Mouse (Mus musculus): ENCODE data around the gene Pon3. TPM values are rescaled to one million over a fixed set of nuclear protein-coding genes. Genes with fewer than 3 reads are reported as not detected.

Pon3 gene
- polyA plus RNA-seq, 1 experiment, result 5.4 TPM

DNA sequence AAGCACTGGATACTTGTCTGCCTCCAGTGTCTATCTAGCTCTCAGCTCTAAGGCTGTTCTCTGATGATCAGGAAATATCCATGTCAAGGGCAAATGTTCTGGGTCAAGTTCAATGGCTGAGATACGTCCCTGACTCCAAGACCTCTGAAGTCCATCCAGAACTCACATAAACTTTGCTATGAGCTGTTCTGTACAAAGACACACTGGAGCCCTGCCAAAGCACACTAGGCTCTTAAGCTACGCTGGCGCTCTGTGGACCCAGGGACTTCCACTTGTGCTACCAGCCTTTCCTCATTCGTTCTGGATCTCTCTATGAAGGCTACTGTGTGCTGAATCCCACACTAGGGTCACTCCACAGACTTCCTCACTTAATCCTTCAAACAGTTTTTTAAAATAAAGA, 66.6 kb downstream of the Pon3 start:
- Histone ChIP-seq H3K4me3 (ENCODE audit: control insufficient read depth, insufficient read depth, low read length) (no peak overlapping the region), H3K27ac (ENCODE audit: control insufficient read depth, insufficient read depth, low read length) (no peak overlapping the region), H3K27me3 (ENCODE audit: control insufficient read depth, insufficient read depth, low read length) (no peaks in the 10 kb centered on the region), H3K4me1 (replicated peaks; ENCODE audit: control insufficient read depth, insufficient read depth, low read length) (no peaks in the 10 kb centered on the region), H3K36me3 (ENCODE audit: control insufficient read depth, insufficient read depth, low read length) (no peaks in the 10 kb centered on the region)
- 83% methylated on average over 4 of the region's 4 CpGs for WGBS
- no peak for TF ChIP-seq CTCF (IDR thresholded peaks at IDR 0.05; ENCODE audit: borderline replicate concordance, control insufficient read depth, extremely low read depth, insufficient read depth, low read length, poor library complexity)
- TF ChIP-seq POLR2A (IDR thresholded peaks at IDR 0.05; ENCODE audit: control insufficient read depth, extremely low read depth, insufficient read depth, low read length, poor library complexity), result no peak
- no peak for DNase-seq

DNA sequence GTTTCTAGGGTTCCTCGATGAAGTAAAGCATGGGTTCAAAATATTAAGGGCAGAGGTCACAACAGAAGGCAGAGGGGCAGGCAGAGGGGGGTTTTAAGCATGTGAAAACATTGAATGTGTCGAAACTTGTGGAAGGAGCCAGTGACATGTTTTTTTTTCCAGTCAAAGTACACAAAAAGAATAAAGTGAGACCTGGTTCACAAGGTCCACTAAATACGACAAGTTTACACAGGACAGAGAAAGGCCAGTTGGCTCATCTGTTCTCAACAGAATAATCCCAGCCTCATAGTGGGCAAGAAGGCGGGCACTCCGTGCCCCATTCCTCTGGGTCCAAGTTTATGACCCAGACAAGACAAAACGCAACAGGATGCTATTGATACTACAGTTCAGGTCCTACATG, 67.1 kb downstream of the Pon3 start:
- Histone ChIP-seq H3K4me1 (replicated peaks; ENCODE audit: control insufficient read depth, insufficient read depth, low read length) (no peaks in the 10 kb centered on the region), H3K27ac (ENCODE audit: control insufficient read depth, insufficient read depth, low read length) (no peak overlapping the region), H3K27me3 (ENCODE audit: control insufficient read depth, insufficient read depth, low read length) (no peaks in the 10 kb centered on the region), H3K4me3 (ENCODE audit: control insufficient read depth, insufficient read depth, low read length) (no peak overlapping the region), H3K36me3 (ENCODE audit: control insufficient read depth, insufficient read depth, low read length) (no peaks in the 10 kb centered on the region)
- TF ChIP-seq POLR2A (IDR thresholded peaks at IDR 0.05; ENCODE audit: control insufficient read depth, extremely low read depth, insufficient read depth, low read length, poor library complexity), result no peak
- no peak for TF ChIP-seq CTCF (IDR thresholded peaks at IDR 0.05; ENCODE audit: borderline replicate concordance, control insufficient read depth, extremely low read depth, insufficient read depth, low read length, poor library complexity)
- DNase-seq, result no peak
- WGBS, result 91% methylated on average over 6 of the region's 6 CpGs

DNA sequence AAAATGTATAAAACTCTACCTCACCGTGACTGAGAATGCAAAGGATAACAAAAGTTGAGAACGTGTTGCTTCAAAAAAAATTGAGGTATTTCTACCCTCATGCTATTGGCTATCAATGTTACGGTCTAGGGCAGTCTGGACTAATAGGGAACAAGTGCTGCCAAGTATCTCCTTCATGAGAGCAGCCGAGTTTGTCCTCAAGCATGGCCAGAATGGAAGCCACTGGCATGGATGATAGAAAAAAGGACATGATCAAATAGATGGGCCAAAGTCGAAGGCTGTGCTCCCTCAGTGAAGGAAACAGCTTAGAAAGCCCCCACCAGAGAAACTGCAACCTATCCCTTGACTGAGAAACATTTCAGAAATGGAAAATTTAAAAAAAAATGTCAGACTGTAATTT, 68.0 kb downstream of the Pon3 start:
- no peak overlapping the region for H3K4me3 ChIP-seq (ENCODE audit: control insufficient read depth, insufficient read depth, low read length)
- no peaks in the 10 kb centered on the region for H3K36me3 ChIP-seq (ENCODE audit: control insufficient read depth, insufficient read depth, low read length)
- H3K4me1 ChIP-seq (replicated peaks; ENCODE audit: control insufficient read depth, insufficient read depth, low read length), result no peaks in the 10 kb centered on the region
- 87% methylated on average over 5 of the region's 5 CpGs for WGBS
- no peaks in the 10 kb centered on the region for H3K27me3 ChIP-seq (ENCODE audit: control insufficient read depth, insufficient read depth, low read length)
- TF ChIP-seq POLR2A (IDR thresholded peaks at IDR 0.05; ENCODE audit: control insufficient read depth, extremely low read depth, insufficient read depth, low read length, poor library complexity) (no peak), CTCF (IDR thresholded peaks at IDR 0.05; ENCODE audit: borderline replicate concordance, control insufficient read depth, extremely low read depth, insufficient read depth, low read length, poor library complexity) (no peak)
- no peak overlapping the region for H3K27ac ChIP-seq (ENCODE audit: control insufficient read depth, insufficient read depth, low read length)
- DNase-seq, result no peak

DNA sequence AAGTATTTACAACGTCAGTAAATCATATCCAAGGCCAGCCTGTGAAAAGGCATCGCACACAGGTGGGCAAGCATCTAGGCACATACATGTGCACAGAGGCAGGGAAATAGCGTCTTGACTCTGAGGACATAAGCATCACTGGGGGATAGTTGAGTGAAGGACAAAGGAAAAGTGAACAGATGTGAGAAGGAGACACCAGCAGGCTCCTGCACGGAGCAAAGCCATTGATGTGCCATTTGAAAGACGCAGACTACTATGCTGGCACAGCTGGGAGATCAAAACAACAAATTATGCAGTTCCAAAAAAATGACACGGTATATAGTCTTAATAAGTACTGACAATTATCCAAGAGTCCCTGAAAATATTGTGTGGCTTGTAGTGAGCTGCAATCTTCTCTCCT, 68.5 kb downstream of the Pon3 start:
- H3K4me1 ChIP-seq (replicated peaks; ENCODE audit: control insufficient read depth, insufficient read depth, low read length), result no peaks in the 10 kb centered on the region
- H3K27me3 ChIP-seq (ENCODE audit: control insufficient read depth, insufficient read depth, low read length), result no peaks in the 10 kb centered on the region
- WGBS, result 93% methylated on average over 6 of the region's 6 CpGs
- TF ChIP-seq CTCF (IDR thresholded peaks at IDR 0.05; ENCODE audit: borderline replicate concordance, control insufficient read depth, extremely low read depth, insufficient read depth, low read length, poor library complexity) (no peak), POLR2A (IDR thresholded peaks at IDR 0.05; ENCODE audit: control insufficient read depth, extremely low read depth, insufficient read depth, low read length, poor library complexity) (no peak)
- DNase-seq, result no peak
- H3K27ac ChIP-seq (ENCODE audit: control insufficient read depth, insufficient read depth, low read length), result no peak overlapping the region
- no peaks in the 10 kb centered on the region for H3K36me3 ChIP-seq (ENCODE audit: control insufficient read depth, insufficient read depth, low read length)
- H3K4me3 ChIP-seq (ENCODE audit: control insufficient read depth, insufficient read depth, low read length), result no peak overlapping the region

DNA sequence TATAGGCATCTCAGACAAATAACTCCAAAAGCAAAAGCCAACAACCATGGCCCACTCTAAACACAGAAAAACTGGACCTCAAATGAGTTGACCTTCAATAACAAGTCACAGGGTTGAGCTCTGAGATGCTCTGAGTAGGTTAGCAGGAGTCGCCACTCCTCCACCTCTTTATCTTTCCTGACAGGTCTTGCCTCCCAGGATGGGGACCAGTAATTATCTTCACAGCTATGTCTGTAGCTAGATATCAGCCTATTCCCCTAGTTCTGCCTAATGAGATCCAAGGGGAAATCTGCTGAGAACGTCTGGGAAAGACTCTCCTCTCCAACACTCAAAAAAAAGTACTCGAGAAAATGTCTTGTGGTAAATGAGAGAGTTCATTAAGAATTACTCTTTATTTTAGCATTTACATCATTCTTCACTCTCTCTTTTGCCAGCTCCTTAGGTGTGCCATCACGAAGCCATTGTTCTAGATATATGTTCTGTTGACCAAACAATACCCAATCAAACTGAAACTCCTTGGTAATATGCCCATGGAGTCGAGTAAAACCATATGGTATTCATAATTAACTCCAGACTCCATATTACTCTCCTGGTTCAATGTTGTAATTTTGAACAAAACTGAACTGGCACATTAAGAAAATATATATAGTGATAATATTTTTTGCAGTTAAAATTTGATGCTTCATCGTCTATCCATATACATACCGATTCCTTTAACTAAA, 69.7 kb downstream of the Pon3 start:
- WGBS, result 90% methylated on average over 7 of the region's 7 CpGs
- DNase-seq, result no peak
- H3K4me3 ChIP-seq (ENCODE audit: control insufficient read depth, insufficient read depth, low read length), result no peak overlapping the region
- no peaks in the 10 kb centered on the region for H3K36me3 ChIP-seq (ENCODE audit: control insufficient read depth, insufficient read depth, low read length)
- TF ChIP-seq CTCF (IDR thresholded peaks at IDR 0.05; ENCODE audit: borderline replicate concordance, control insufficient read depth, extremely low read depth, insufficient read depth, low read length, poor library complexity) (no peak), POLR2A (IDR thresholded peaks at IDR 0.05; ENCODE audit: control insufficient read depth, extremely low read depth, insufficient read depth, low read length, poor library complexity) (no peak)
- H3K4me1 ChIP-seq (replicated peaks; ENCODE audit: control insufficient read depth, insufficient read depth, low read length), result no peaks in the 10 kb centered on the region
- no peaks in the 10 kb centered on the region for H3K27me3 ChIP-seq (ENCODE audit: control insufficient read depth, insufficient read depth, low read length)
- H3K27ac ChIP-seq (ENCODE audit: control insufficient read depth, insufficient read depth, low read length), result no peak overlapping the region

DNA sequence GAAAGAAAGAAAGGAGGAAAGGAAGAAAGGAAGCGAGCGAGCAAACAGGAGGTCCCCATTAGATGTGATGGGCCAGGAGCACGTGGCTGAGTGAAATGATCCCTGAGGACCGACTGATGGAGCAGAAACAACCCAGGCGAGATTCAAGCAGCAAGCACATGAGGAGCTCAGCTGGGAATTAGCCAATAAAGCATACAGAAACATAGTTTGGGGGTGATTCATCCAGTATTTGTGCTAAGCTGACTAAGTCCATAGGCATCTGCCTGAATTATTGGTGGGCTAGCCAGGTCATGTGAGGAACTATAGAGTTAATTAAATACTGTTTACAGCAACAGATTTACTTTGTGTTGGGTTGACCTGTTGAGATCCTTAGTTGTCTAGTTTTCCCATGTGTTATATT, 75.4 kb downstream of the Pon3 start:
- H3K27ac ChIP-seq (ENCODE audit: control insufficient read depth, insufficient read depth, low read length), result no peak overlapping the region
- DNase-seq, result no peak
- TF ChIP-seq CTCF (IDR thresholded peaks at IDR 0.05; ENCODE audit: borderline replicate concordance, control insufficient read depth, extremely low read depth, insufficient read depth, low read length, poor library complexity) (no peak), POLR2A (IDR thresholded peaks at IDR 0.05; ENCODE audit: control insufficient read depth, extremely low read depth, insufficient read depth, low read length, poor library complexity) (no peak)
- 88% methylated on average over 5 of the region's 5 CpGs for WGBS
- no peaks in the 10 kb centered on the region for H3K27me3 ChIP-seq (ENCODE audit: control insufficient read depth, insufficient read depth, low read length)
- H3K4me3 ChIP-seq (ENCODE audit: control insufficient read depth, insufficient read depth, low read length), result no peak overlapping the region
- H3K36me3 ChIP-seq (ENCODE audit: control insufficient read depth, insufficient read depth, low read length), result no peaks in the 10 kb centered on the region
- H3K4me1 ChIP-seq (replicated peaks; ENCODE audit: control insufficient read depth, insufficient read depth, low read length), result no peaks in the 10 kb centered on the region

DNA sequence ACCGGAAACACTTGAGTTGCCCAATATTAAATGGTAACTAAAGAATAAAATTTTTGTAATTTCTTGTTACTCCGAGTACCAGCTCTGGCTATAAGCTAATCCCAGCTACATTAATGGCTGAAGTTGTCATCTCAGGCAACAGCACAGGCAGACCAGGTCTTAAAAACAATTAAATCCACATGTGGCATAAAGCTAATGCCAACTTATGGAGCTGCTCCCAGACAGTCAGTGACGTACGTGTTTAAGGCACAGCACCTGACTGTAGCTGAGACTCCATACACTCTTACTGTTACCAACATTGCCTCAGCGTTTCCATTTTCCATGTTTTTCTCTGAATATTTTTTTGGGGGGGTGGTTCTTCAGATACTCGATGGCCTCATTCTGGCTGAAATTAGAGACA, 76.9 kb downstream of the Pon3 start:
- Histone ChIP-seq H3K27ac (ENCODE audit: control insufficient read depth, insufficient read depth, low read length) (no peak overlapping the region), H3K4me3 (ENCODE audit: control insufficient read depth, insufficient read depth, low read length) (no peak overlapping the region), H3K4me1 (replicated peaks; ENCODE audit: control insufficient read depth, insufficient read depth, low read length) (no peaks in the 10 kb centered on the region), H3K36me3 (ENCODE audit: control insufficient read depth, insufficient read depth, low read length) (no peaks in the 10 kb centered on the region), H3K27me3 (ENCODE audit: control insufficient read depth, insufficient read depth, low read length) (no peaks in the 10 kb centered on the region)
- no peak for DNase-seq
- no peak for TF ChIP-seq CTCF (IDR thresholded peaks at IDR 0.05; ENCODE audit: borderline replicate concordance, control insufficient read depth, extremely low read depth, insufficient read depth, low read length, poor library complexity)
- TF ChIP-seq POLR2A (IDR thresholded peaks at IDR 0.05; ENCODE audit: control insufficient read depth, extremely low read depth, insufficient read depth, low read length, poor library complexity), result no peak
- 94% methylated on average over 6 of the region's 6 CpGs for WGBS
